Mouse (Mus musculus) lung, postnatal 36 days (tissue): ENCODE results near the gene Tax1bp3.

Experiments used
- DNase-seq: peaks from one replicate; pipeline ENCODE4 v3.0.0; 2022; ENCODE audit warnings: mixed read lengths

Gene Tax1bp3

DNA sequence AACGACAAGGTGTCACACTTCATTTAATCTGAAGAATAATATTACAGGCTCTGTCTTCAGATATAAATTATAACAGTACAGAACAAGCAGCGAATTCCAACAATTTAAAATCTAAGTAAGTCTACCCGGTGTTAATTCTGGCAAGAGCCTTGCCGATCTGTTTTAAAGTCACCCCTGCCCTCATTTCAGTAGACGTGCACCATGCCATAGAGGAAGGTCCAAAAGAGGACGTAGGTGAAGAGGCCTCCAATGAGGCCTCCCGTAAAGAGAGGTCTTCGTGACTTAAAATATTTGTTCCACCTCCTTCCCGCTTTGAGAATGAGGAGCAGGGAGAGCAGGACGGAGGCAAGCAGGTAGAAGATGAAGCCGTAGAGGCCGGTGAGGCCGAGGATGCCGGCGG lies 697 bp upstream of the Tax1bp3 start:
- DNase-seq = no peak

DNA sequence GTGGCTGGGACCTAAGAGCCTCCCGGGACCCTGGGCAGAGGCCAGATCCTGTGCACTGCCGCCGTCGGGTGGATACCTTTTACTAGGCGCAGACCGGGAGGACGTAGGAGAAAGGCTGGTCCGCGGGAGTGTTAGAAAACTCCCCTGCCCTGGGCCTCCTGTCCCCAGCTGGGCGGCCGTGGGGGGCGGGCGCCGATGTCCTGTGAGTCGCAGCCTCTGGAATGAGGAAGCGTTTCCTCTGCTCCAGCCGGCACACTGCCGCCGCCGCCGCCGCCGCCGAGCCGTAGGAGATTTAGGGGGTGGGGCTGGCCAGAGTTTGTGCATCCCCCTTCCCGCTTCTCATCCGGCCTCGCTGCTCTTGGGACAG lies 609 bp downstream of the Tax1bp3 start:
- DNase-seq = peak; percentile 90

- no peak for DNase-seq
These were observed 1.0 kb downstream of the Tax1bp3 start for GRCm38 (mm10) chr11:73177895-73178294.

DNA sequence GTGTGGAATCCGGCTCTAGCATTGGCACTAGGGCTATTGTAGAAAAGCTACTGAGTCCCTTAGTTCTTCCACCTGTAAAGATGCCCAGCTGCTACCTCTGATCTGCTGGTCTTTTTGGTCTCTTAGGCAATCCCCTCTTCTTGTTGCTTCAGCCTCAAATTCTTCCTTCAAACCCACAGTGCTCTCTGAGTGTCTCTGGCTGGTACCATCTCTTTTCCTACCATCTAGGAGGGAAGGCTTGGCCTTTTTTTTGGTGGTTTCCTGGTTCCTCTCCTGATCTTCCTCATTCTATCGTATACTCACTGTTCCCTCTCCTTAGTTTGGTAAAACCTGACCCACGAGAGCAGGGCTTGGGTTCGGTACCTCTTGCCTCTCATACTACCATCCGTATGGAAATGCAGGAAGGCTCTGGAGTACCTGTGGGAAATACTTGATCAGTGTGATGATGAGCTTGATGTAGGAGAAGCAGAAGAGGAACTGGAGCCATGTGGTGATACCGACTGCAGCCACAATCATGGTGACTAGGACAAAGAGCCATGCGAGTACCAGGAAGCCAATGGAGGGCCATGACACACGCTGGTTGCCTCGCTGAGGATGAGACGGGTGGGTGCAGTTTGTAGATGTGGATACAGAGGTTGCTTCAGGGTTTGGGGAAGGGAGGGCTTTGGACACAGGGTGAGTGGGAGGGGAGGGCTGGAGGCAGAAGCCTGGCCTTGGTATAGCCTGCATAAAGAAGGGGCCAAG lies 9.2 kb downstream of the Tax1bp3 start:
- DNase-seq = no peak

DNA sequence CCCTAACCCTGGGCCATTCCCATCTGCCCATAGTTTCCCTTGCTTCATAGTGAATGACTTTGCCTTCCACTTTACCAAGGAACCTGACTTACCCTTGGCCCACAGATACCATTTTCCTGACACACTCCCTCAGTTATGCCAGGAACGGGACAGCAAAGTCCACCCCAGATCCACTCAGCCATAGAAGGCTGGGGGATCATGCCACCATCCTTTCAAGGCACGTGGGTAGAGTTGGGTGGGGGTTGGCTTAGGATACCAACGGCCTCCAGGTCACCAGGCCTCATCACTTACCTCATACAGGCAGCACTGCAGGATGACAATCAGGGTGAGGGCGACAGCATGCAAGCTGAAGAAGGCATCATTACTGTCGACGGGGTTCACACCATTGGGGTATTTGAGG lies 10.3 kb downstream of the Tax1bp3 start:
- DNase-seq = no peak

DNA sequence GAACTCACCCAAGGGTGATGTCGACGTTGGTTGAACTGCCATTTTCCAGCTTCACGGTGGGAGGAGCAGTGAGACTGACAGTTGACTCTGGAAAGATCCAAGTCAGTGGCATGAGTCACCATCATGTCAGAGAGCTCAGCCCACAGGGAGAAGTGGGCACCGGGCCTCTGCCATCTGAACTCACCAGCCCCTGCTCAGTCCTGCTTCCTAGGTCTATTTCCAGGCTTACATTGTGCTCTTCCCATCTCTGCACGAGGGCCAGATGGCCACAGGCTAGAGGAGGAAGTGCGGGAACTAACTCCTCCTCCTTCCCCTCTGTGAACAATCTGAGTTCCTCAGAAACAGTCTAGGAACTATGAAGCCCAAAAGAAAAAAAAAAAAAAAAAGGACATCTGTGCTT lies 16.2 kb downstream of the Tax1bp3 start:
- DNase-seq = peak; percentile 31

GRCm38 (mm10) chr11:73194444-73194843 lies 17.6 kb downstream of the Tax1bp3 start:
- no peak for DNase-seq

DNA sequence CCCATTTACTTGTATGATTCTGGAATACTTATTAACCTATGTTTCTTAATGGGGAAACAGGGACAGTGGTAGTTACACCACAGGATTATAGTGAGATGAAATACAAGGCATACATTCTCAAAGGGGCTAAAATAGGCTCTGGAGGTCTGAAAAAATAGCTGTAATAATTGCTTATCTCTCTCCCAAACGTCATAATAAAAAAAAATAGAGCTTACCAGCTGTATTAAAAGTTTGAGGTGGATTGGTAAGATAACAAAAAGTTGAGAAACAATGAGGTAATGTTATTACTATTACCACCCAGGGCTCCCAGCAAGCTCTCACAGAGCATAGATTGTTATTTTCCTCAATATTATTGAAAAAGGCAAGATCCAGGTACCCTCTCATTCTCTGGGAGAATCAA lies 21.3 kb downstream of the Tax1bp3 start:
- DNase-seq = no peak

- DNase-seq = peak; percentile 93
These were observed 21.8 kb downstream of the Tax1bp3 start, which contains the start of gene Ctns for GRCm38 (mm10) chr11:73198603-73199229. TSS of gene Ctns (minus strand) at chr11:73199042.

GRCm38 (mm10) chr11:73199230-73199712 lies 22.4 kb downstream of the Tax1bp3 start, which contains the start of gene Shpk:
TSS of gene Shpk (plus strand) at chr11:73199460.
- DNase-seq = peak; percentile 98

DNA sequence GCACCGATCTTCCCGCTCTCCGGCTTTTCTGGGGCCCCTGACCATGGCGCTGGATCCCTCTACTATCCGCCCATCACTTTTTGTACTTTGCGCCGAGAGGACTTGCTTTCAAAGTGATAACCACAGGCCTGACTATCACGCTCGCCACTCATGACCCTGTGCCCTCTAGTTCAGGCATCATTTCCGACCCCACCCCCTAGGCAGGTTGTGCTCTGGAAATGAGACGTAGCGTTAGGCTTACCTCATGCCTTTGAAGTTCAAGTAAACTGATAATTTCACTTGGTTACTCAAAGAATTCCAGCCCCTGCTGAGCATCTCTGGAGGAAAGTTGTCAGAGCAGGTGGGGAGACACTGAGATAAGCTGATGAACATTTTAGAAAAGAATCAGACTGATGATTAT lies 23.0 kb downstream of the Tax1bp3 start:
- peak; percentile 40 for DNase-seq

GRCm38 (mm10) chr11:73201021-73201420 lies 24.1 kb downstream of the Tax1bp3 start:
- peak; percentile 42 for DNase-seq

- peak; percentile 17 for DNase-seq
These were observed 24.7 kb downstream of the Tax1bp3 start for GRCm38 (mm10) chr11:73201597-73201996.

DNA sequence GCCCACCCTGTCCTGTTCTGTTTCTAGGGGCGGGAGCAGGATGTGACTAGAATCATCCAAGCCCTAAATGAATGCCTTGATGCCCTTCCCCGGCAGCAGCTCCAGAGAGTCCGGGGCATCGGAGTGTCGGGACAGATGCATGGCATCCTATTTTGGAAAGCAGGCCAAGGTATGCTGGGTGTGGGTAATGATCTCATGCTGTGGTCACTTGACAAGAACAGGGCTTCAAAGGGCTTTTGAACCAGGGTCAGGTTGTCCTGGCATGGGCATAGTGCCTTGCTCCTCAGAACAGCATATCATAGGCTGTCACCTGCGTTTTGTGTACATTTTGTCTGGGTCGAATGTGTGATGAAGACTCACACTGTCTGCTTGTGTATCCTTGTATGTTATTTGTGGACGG lies 27.0 kb downstream of the Tax1bp3 start:
- no peak for DNase-seq

DNA sequence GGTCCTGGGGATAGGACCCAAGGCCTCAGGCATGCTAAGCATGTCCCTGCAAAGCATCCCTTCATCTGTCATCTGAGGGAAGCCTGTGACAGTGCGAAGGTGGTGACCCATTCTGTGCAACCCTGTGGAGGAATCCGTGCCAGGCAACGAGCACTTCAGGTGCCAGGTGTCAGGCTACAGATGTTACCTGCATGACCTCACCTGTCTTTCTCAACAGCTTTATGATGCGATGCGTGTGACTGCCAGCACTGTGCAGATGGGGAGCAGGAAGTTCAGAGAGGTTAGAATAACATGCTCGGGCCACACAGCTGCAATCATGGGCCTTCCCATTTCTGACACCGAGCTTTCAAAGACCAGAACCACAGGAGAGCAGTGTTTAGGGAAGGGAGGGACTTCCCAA lies 28.3 kb downstream of the Tax1bp3 start:
- no peak for DNase-seq

- no peak for DNase-seq
These were observed 30.7 kb downstream of the Tax1bp3 start for GRCm38 (mm10) chr11:73207621-73208020.

GRCm38 (mm10) chr11:73213956-73214355 lies 37.1 kb downstream of the Tax1bp3 start:
- DNase-seq = no peak

- DNase-seq = no peak
These were observed 42.8 kb downstream of the Tax1bp3 start for GRCm38 (mm10) chr11:73219671-73220070.

DNA sequence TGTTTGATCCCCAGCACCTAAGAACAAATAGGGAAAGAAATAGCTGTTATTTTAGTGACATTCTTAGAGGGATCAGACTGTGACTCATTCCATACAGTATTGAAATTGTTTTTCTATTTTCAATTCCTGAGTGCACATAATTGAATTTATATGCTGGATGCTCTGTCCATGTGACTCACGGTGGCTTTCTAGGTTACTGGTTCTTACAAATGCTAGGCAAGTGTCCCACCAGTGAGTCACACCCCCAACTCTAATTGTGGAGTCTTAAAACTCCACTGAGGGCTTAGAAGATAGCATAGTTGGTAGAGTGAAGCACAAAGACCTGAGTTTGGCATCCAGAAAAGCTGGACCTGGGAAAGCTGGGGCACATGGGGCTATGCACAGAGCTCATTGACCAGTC lies 43.8 kb downstream of the Tax1bp3 start:
- DNase-seq = no peak

- no peak for DNase-seq
These were observed 46.0 kb downstream of the Tax1bp3 start for GRCm38 (mm10) chr11:73222846-73223245.

- DNase-seq = peak; percentile 70
These were observed 47.1 kb downstream of the Tax1bp3 start for GRCm38 (mm10) chr11:73223966-73224365.

- no peak for DNase-seq
These were observed 49.0 kb downstream of the Tax1bp3 start for GRCm38 (mm10) chr11:73225856-73226255.

DNA sequence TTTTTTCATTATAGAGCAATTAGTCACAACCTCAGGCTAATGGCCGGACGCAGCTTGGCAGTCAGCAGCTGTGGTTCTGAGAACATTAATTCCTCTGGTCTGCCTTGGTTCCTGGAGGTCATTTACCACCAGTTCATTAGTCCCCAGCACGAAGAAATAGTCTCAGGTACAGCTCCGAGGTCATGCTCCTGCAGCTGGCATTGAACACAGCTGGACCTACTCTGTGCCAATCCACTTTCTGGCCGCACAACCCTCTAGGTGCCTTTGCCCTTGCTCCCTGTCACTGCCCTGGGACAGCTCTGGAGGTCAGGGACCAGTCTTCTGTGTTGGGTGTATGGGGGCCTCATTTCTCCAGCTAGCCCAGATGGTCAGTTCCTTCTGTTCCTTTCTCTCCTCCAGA lies 52.0 kb downstream of the Tax1bp3 start:
- DNase-seq = no peak

DNA sequence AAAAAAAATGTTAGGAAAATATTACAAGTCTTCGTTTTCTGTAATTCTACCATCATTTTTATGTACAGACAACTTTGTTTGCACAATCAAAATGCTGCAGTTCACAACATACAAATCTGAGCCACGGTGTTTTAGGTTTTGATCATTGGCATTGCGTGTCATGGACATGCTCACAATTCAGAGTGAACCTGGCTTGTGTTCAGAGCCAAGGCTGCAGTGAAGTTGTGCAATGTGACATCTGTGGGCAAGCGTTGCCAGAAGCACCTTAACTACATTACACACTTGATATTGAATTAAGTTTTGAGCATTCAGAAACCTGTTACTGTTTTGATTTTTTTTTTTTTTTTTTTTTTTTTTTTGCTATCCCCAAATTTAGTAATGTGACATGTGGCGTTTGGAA lies 53.2 kb downstream of the Tax1bp3 start:
- DNase-seq = no peak
